ENCODE assay signal across 8 mouse cellular contexts in the genomic region with DNA sequence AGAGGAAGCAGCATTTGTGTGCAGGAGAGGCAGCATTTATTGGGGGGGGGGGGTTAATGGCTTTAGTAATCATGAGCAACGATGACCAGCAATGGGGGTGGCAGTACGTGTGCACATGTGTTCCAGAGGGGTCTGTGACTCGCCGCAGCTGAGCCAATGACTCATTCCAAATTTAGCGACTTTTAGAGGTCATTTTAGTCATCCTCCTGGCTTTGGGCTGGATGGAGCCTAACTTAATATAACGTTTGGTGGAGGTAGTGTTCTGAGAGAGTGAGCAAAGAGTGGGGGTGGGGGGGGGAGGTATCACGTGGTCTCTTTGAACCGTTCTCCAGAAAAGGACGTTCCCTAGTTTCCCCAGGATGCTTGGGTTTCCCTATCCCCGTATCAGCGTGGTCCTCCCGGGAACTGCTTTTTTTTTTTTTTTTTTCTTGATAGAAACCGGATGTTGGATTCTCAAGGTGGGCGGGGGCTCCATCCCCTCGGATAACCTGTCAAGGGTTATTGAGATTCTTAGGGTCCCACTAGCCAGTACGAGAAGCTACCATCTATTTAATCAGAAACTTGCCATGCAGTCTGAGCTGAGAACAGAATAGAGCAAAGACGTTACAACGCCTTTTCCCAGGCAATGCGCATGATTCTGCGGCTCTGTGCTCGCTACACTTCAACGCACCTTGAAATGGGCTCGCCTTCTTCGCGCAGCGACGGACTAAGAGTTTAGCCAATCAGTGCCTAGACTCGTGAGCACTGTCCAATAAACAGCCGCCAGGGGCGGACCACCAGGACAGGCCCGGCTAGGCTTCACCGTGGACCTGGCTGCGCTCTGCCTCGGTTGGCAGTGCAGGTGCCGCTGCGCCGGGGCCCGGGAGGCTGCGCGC. TPM values are rescaled to one million over a fixed set of nuclear protein-coding genes. Genes with fewer than 3 reads are reported as not detected.
A peak's percentile ranks its signal among the peaks of the same experiment; 100 is the strongest.
DNase-seq lines count a peak whose midpoint lies in the region; ATAC-seq and TF ChIP-seq lines count a peak whose summit lies in the region.

A gene (plus strand): TSS at position 794 of the 875 bp plus-strand sequence.

- peaks cover 78% of the 10 kb centered on the region for H3K27me3 ChIP-seq in megakaryocyte, embryonic 14.5 days (replicated peaks)
- no peaks in the 10 kb centered on the region; the same call in 1 of the 2 replicates for H3K27me3 ChIP-seq in kidney, adult 2 months (replicated peaks; ENCODE audit: control insufficient read depth, insufficient read depth, low read length)
- H3K27me3 ChIP-seq in midbrain, embryonic 13.5 days: peaks cover 41% of the 10 kb centered on the region
- peaks cover 32% of the 10 kb centered on the region for H3K27me3 ChIP-seq in stomach, embryonic 15.5 days (replicated peaks)

- peaks cover 19% of the 10 kb centered on the region for H3K4me1 ChIP-seq in megakaryocyte, embryonic 14.5 days
- H3K4me1 ChIP-seq in embryonic fibroblast, embryonic 13.5 days (ENCODE audit: control insufficient read depth, insufficient read depth, low read length): no peaks in the 10 kb centered on the region
- H3K4me1 ChIP-seq in kidney, adult 2 months (ENCODE audit: control insufficient read depth, insufficient read depth, low read length): no peaks in the 10 kb centered on the region
- H3K4me1 ChIP-seq in midbrain, embryonic 13.5 days (replicated peaks): peaks cover 49% of the 10 kb centered on the region
- H3K4me1 ChIP-seq in stomach, embryonic 15.5 days: peaks cover 19% of the 10 kb centered on the region

- peak within 1 kb of the TSS; percentile 88 for H3K4me3 ChIP-seq in megakaryocyte, embryonic 14.5 days (replicated peaks)
- H3K4me3 ChIP-seq in embryonic fibroblast, embryonic 13.5 days (ENCODE audit: insufficient read depth, low read length): peak within 1 kb of the TSS; percentile 69
- H3K4me3 ChIP-seq in kidney, adult 2 months (ENCODE audit: insufficient read depth, low read depth, low read length): peak within 1 kb of the TSS; percentile 62
- peak within 1 kb of the TSS; percentile 79 for H3K4me3 ChIP-seq in midbrain, embryonic 13.5 days (replicated peaks)
- H3K4me3 ChIP-seq in stomach, embryonic 15.5 days (replicated peaks): peak within 1 kb of the TSS; percentile 75

- intact Hi-C loops in left cerebral cortex, postnatal 4 days (cut with DNase I): no loop called here

- peak; percentile 74 for TF ChIP-seq POLR2A in embryonic fibroblast, embryonic 13.5 days (IDR thresholded peaks at IDR 0.05; ENCODE audit: low read depth, low read length)
- no peak for TF ChIP-seq POLR2A in kidney, adult 2 months (IDR thresholded peaks at IDR 0.05; ENCODE audit: low read depth, low read length)

- H3K9me3 ChIP-seq in megakaryocyte, embryonic 14.5 days: peaks cover 14% of the 10 kb centered on the region
- no peaks in the 10 kb centered on the region for H3K9me3 ChIP-seq in midbrain, embryonic 13.5 days
- no peaks in the 10 kb centered on the region for H3K9me3 ChIP-seq in stomach, embryonic 15.5 days

- H3K9ac ChIP-seq in midbrain, embryonic 13.5 days (replicated peaks): peak within 1 kb of the TSS; percentile 84
- peak within 1 kb of the TSS; percentile 46; the same call in 1 of the 2 replicates for H3K9ac ChIP-seq in stomach, embryonic 15.5 days

- no peak for TF ChIP-seq CTCF in embryonic fibroblast, embryonic 13.5 days (IDR thresholded peaks at IDR 0.05; ENCODE audit: borderline replicate concordance, insufficient read depth, low read length)
- no peak for TF ChIP-seq CTCF in kidney, adult 2 months (conservative IDR thresholded peaks at IDR 0.05; ENCODE audit: insufficient read depth, insufficient read length, low read depth, low read length)

- H3K4me2 ChIP-seq in midbrain, embryonic 13.5 days (replicated peaks): peak within 1 kb of the TSS; percentile 95
- H3K4me2 ChIP-seq in stomach, embryonic 15.5 days: peak within 1 kb of the TSS; percentile 94

- DNase-seq in heart, adult 9 months (ENCODE audit: low spot score in 2 of 2): peak; percentile 92 to 95
- peak; percentile 94 for DNase-seq in kidney, adult 2 months
- DNase-seq in left cerebral cortex, postnatal 4 days: peak; percentile 95

- ATAC-seq in megakaryocyte, adult 5-6 weeks (ENCODE audit: poor library complexity, severe bottlenecking): no peak
- ATAC-seq in midbrain, embryonic 13.5 days: peak; percentile 99
- ATAC-seq in stomach, embryonic 15.5 days (ENCODE audit: insufficient read depth, low FRiP score, low read depth): peak; percentile 99

- H3K27ac ChIP-seq in embryonic fibroblast, embryonic 13.5 days (ENCODE audit: insufficient read depth, low read length): no peak within 1 kb of the TSS
- no peak within 1 kb of the TSS for H3K27ac ChIP-seq in kidney, adult 2 months (ENCODE audit: insufficient read depth, low read depth, low read length)
- H3K27ac ChIP-seq in midbrain, embryonic 13.5 days: peak within 1 kb of the TSS; percentile 81
- peak within 1 kb of the TSS; percentile 57 for H3K27ac ChIP-seq in stomach, embryonic 15.5 days

- no peaks in the 10 kb centered on the region for H3K36me3 ChIP-seq in megakaryocyte, embryonic 14.5 days (replicated peaks; ENCODE audit: low read length)
- H3K36me3 ChIP-seq in kidney, adult 2 months (ENCODE audit: control insufficient read depth, insufficient read depth, low read length): no peaks in the 10 kb centered on the region
- H3K36me3 ChIP-seq in midbrain, embryonic 13.5 days: no peaks in the 10 kb centered on the region
- no peaks in the 10 kb centered on the region for H3K36me3 ChIP-seq in stomach, embryonic 15.5 days

- under 1% methylated on average over 40 of the region's 40 CpGs for WGBS in kidney, adult 2 months
- WGBS in midbrain, embryonic 13.5 days: 0% methylated on average over 40 of the region's 40 CpGs
- WGBS in stomach, embryonic 15.5 days: 1% methylated on average over 40 of the region's 40 CpGs

RNA-seq across cellular contexts. Expression of the gene that starts here (rescaled TPM):
- polyA plus RNA-seq in megakaryocyte, embryonic 14.5 days (2012; ENCODE audit: insufficient read depth, low replicate concordance): not detected in 2 replicates
- not detected in 2 replicates for total RNA-seq in megakaryocyte, adult 5-6 weeks (2015)
- 0.08 and 0.33 TPM in 2 replicates for total RNA-seq in megakaryocyte, adult 5-6 weeks (2017)
- 5.6 and 8.2 TPM in 2 replicates for polyA plus RNA-seq in embryonic fibroblast, embryonic 13.5 days (2011; ENCODE audit: insufficient read length, low read depth, missing spikeins)
- 0.52 and 0.68 TPM in 2 replicates for polyA plus RNA-seq in kidney, adult 2 months (2012; rRNA removed)
- 10 to 100 TPM; 38.0 to 41.0 TPM for total RNA-seq in left cerebral cortex, postnatal 4 days (2021)
- polyA plus RNA-seq in midbrain, embryonic 13.5 days (2015; fragmentation: Nextera tagmentation; extraction: Ambion mirVana): 11.3 and 12.6 TPM in 2 replicates
- 6.6 TPM in 2 replicates for polyA plus RNA-seq in stomach, embryonic 15.5 days (2015; fragmentation: Nextera tagmentation; extraction: Ambion mirVana)

Comparison
In these comparisons a context has a peak if more than half of its experiments do, and no peak if none do; other contexts are left out.
1. RNA of the gene that starts here (total RNA-seq): 38.0 to 41.0 TPM in left cerebral cortex, postnatal 4 days; 0.08 to 0.33 TPM in megakaryocyte, adult 5-6 weeks; every median in the first group is over 10 times any median in the second.
2. Peak in DNase-seq and H3K4me3 ChIP-seq in kidney, adult 2 months; RNA of the gene not detected or under 1 TPM.
3. H3K27ac ChIP-seq: peak in midbrain, embryonic 13.5 days (single experiment) and stomach, embryonic 15.5 days (single experiment); none in embryonic fibroblast, embryonic 13.5 days (single experiment) and kidney, adult 2 months (single experiment).
4. Peak in every context shown above with its lines, with median percentiles within 50 percentile points of each other: H3K4me3 ChIP-seq and DNase-seq.